In the genomic region with DNA sequence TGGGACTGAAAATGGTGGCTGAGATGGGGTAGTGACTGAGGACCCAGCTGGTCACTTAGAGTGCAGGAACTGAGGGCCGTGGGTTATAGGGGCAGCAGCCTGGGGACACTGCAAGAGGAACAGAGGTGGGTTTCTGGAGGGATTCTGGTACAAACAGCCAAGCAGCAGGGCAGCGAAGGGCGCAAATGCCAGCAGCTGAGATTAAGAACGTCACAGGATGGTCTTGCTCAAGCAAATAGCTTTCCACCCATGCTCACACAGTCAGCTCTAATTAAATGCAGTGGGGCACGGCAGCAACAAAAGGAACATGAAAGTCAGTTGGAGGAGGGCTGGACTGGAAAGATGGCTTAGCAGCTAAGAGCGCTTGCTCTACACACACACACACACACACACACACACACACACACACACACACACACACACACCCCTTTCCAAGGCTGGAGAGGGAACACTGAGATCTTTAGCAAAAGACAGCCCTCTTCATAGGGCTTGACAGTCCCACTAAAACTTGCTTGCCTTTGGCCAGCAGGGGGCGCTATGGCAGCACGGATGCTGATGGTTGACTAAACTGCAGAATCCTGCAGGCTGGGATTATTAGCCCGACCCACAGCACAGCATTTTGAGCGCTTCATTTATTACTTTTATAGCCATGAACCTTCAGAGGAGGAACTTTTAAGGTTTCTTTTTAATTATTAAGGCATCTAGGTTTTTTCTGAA, we compare ENCODE assay signal across 9 mouse cellular contexts. TPM values are rescaled to one million over a fixed set of nuclear protein-coding genes. Genes with fewer than 3 reads are reported as not detected.
DNase-seq lines count a peak whose midpoint lies in the region; ATAC-seq lines count a peak whose summit lies in the region.
"Had no signal": no experiment of that assay in that cellular context is flagged by ENCODE, and none has a peak within 500 bp of the region (broad histone marks: within the 10 kb centered on the region; RNA-seq: fewer than 3 reads in every experiment).

No protein-coding gene starts in this region.

- H3K36me3 ChIP-seq in heart, embryonic 11.5 days (ENCODE audit: control insufficient read depth, insufficient read depth, low read length) = no peaks in the 10 kb centered on the region
- no peaks in the 10 kb centered on the region for H3K36me3 ChIP-seq in liver, embryonic 11.5 days (ENCODE audit: control insufficient read depth, insufficient read depth, low read length)
- H3K36me3 ChIP-seq in stomach, embryonic 14.5 days (ENCODE audit: control insufficient read depth, insufficient read depth, low read length) = no peaks in the 10 kb centered on the region

- WGBS in heart, embryonic 11.5 days (ENCODE audit: insufficient replicate concordance) = 28% methylated on average over 10 of the region's 10 CpGs
- WGBS in liver, embryonic 11.5 days = 36% methylated on average over 10 of the region's 10 CpGs
- WGBS in stomach, embryonic 14.5 days = 29% methylated on average over 10 of the region's 10 CpGs

- ATAC-seq in erythroid progenitor cell, adult 5-6 weeks (replicated peaks; ENCODE audit: low FRiP score, poor library complexity, severe bottlenecking) = 0 out of 2 replicates have a peak, but pooled peaks have one; percentile 19
- ATAC-seq in heart, embryonic 11.5 days (replicated peaks; ENCODE audit: insufficient number of reproducible peaks, low FRiP score, low TSS enrichment) = 0 out of 2 replicates have a peak, but pooled peaks have one; percentile 46
- ATAC-seq in liver, embryonic 11.5 days (replicated peaks; ENCODE audit: low FRiP score) = peak; percentile 64; the same call in 1 of the 2 replicates
- ATAC-seq in stomach, embryonic 14.5 days (ENCODE audit: insufficient number of reproducible peaks, insufficient read depth, low FRiP score, low read depth) = peak; percentile 82

- H3K27ac ChIP-seq in heart, embryonic 11.5 days (ENCODE audit: low read depth, low read length) = no peak overlapping the region
- H3K27ac ChIP-seq in liver, embryonic 11.5 days (ENCODE audit: low read depth, low read length) = no peak overlapping the region
- no peak overlapping the region for H3K27ac ChIP-seq in stomach, embryonic 14.5 days (ENCODE audit: low read length)

- no peaks in the 10 kb centered on the region for H3K9me3 ChIP-seq in heart, embryonic 11.5 days (replicated peaks; ENCODE audit: control insufficient read depth, low read length)
- H3K9me3 ChIP-seq in liver, embryonic 11.5 days (ENCODE audit: control insufficient read depth, low read length) = no peaks in the 10 kb centered on the region
- no peaks in the 10 kb centered on the region for H3K9me3 ChIP-seq in stomach, embryonic 14.5 days (ENCODE audit: control insufficient read depth, low read depth, low read length)

- H3K9ac ChIP-seq in heart, embryonic 11.5 days (ENCODE audit: low read depth, low read length) = no peak overlapping the region
- H3K9ac ChIP-seq in liver, embryonic 11.5 days (ENCODE audit: low read depth, low read length) = no peak overlapping the region
- H3K9ac ChIP-seq in stomach, embryonic 14.5 days (replicated peaks; ENCODE audit: low read depth, low read length) = no peak overlapping the region

- H3K4me3 ChIP-seq in heart, embryonic 11.5 days (ENCODE audit: low read depth, low read length) = no peak overlapping the region
- no peak overlapping the region for H3K4me3 ChIP-seq in liver, embryonic 11.5 days (ENCODE audit: low read depth, low read length)
- no peak overlapping the region for H3K4me3 ChIP-seq in stomach, embryonic 14.5 days (ENCODE audit: low read depth, low read length)
- H3K4me3 ChIP-seq: erythroblast, embryonic 14.5 days had no signal

- no peaks in the 10 kb centered on the region for H3K27me3 ChIP-seq in heart, embryonic 11.5 days (ENCODE audit: control insufficient read depth, insufficient read depth, low read length)
- no peaks in the 10 kb centered on the region; the same call in 1 of the 2 replicates for H3K27me3 ChIP-seq in liver, embryonic 11.5 days (replicated peaks; ENCODE audit: control insufficient read depth, insufficient read depth, low read length)
- no peaks in the 10 kb centered on the region for H3K27me3 ChIP-seq in stomach, embryonic 14.5 days (ENCODE audit: control insufficient read depth, insufficient read depth, low read length)

- DNase-seq in CD4-positive helper T cell, adult 2 months (ENCODE audit: low read depth, low spot score) = peak; percentile 56
- DNase-seq in brain, embryonic 18.5 days (ENCODE audit: low read depth, low spot score) = peak; percentile 72
- DNase-seq in kidney, postnatal 10 days = peak; percentile 94
- peak; percentile 80 for DNase-seq in liver, embryonic 11.5 days (ENCODE audit: low spot score)
- DNase-seq in neural tube, embryonic 10.5 days (ENCODE audit: extremely low spot score, low spot score) = peak; percentile 93

- H3K4me2 ChIP-seq in heart, embryonic 11.5 days = no peak overlapping the region
- no peak overlapping the region for H3K4me2 ChIP-seq in liver, embryonic 11.5 days
- no peak overlapping the region for H3K4me2 ChIP-seq in stomach, embryonic 14.5 days (replicated peaks; ENCODE audit: low read depth, low read length)

- H3K4me1 ChIP-seq in heart, embryonic 11.5 days (ENCODE audit: control insufficient read depth, insufficient read depth, low read length) = no peaks in the 10 kb centered on the region
- no peaks in the 10 kb centered on the region for H3K4me1 ChIP-seq in liver, embryonic 11.5 days (replicated peaks; ENCODE audit: control insufficient read depth, insufficient read depth, low read length)
- H3K4me1 ChIP-seq in stomach, embryonic 14.5 days (ENCODE audit: control insufficient read depth, insufficient read depth, low read length) = no peaks in the 10 kb centered on the region

RNA-seq across cellular contexts. Expression of gene Slc35f5, which starts 46.9 kb away (rescaled TPM):
- total RNA-seq in erythroid progenitor cell, adult 5-6 weeks (2015; ENCODE audit: low replicate concordance) = 9.4 and 11.3 TPM in 2 replicates
- total RNA-seq in erythroid progenitor cell, adult 5-6 weeks (2017; ENCODE audit: low replicate concordance) = 0.30 and 1.0 TPM in 2 replicates
- polyA plus RNA-seq in heart, embryonic 11.5 days (2014; fragmentation: Nextera tagmentation; extraction: Ambion mirVana) = 40.7 and 49.3 TPM in 2 replicates
- polyA plus RNA-seq in liver, embryonic 11.5 days (2014; fragmentation: Nextera tagmentation; extraction: Ambion mirVana) = 28.5 and 30.4 TPM in 2 replicates
- 61.8 and 62.5 TPM in 2 replicates for polyA plus RNA-seq in stomach, embryonic 14.5 days (2014; fragmentation: Nextera tagmentation; extraction: Ambion mirVana)
- polyA plus RNA-seq: erythroblast, embryonic 14.5 days had no signal

Comparison
In these comparisons a context has a peak if more than half of its experiments do, and no peak if none do; other contexts are left out.
1. ATAC-seq: peak in every context shown above with its lines; median percentile 82 in stomach, embryonic 14.5 days; 64 in liver, embryonic 11.5 days; 46 in heart, embryonic 11.5 days; 19 in erythroid progenitor cell, adult 5-6 weeks.